Mouse (Mus musculus) neural tube, embryonic 13.5 days (tissue): ENCODE measurements at regions not wholly inside any gene's neighbourhood (a gene's known extent, or its start where the extent isn't known, plus 50 kb on each side); places are given as distances from the start of the nearest gene placed in this dataset.

Experiments
- ATAC-seq: fragments of 200-750 bp; cut with Nextera tagmentation; 2 replicates; pipeline ENCODE4 v1.8.0; 2017; ENCODE audit warnings: low read depth, mild to moderate bottlenecking, moderate TSS enrichment, moderate library complexity
- H3K27ac ChIP-seq: fragments of 300-500 bp; sonication (generic); replicated peaks from 2 replicates; pipeline ENCODE4 v1.5.1; 2015; ENCODE audit warnings: moderate library complexity, mild to moderate bottlenecking, inconsistent platforms
- H3K27me3 ChIP-seq: fragments of 300-500 bp; sonication (generic); 2 replicates; pipeline ENCODE4 v1.6.1; 2015; ENCODE audit warnings: mild to moderate bottlenecking, inconsistent platforms
- H3K36me3 ChIP-seq: fragments of 300-500 bp; sonication (generic); 2 replicates; pipeline ENCODE4 v1.6.1; 2015; ENCODE audit warnings: mild to moderate bottlenecking, inconsistent platforms
- H3K4me1 ChIP-seq: fragments of 300-500 bp; sonication (generic); replicated peaks from 2 replicates; pipeline ENCODE4 v1.6.1; 2015; ENCODE audit warnings: inconsistent platforms
- H3K4me2 ChIP-seq: fragments of 300-500 bp; sonication (generic); 2 replicates; pipeline ENCODE4 v1.6.1; 2015; ENCODE audit warnings: inconsistent platforms, mild to moderate bottlenecking, moderate library complexity
- H3K4me3 ChIP-seq: fragments of 300-500 bp; sonication (generic); 2 replicates; pipeline ENCODE4 v1.5.1; 2015; ENCODE audit warnings: mild to moderate bottlenecking, inconsistent platforms
- H3K9ac ChIP-seq: fragments of 300-500 bp; sonication (generic); 2 replicates; pipeline ENCODE4 v1.6.1; 2015; ENCODE audit warnings: moderate library complexity, mild to moderate bottlenecking, inconsistent platforms
- H3K9me3 ChIP-seq: fragments of 300-500 bp; sonication (generic); 2 replicates; pipeline ENCODE4 v1.6.1; 2016; ENCODE audit warnings: inconsistent platforms
- WGBS: fragments of 180-500 bp; shearing (Covaris S2); methylation state at CpG from one replicate; pipeline ENCODE4 v1.1.7; 2015; 5-methylcytosine and 5-hydroxymethylcytosine counted together

- H3K36me3 ChIP-seq = no peaks in the 10 kb centered on the region
Measured at GRCm38 (mm10) chr9:116415021-116415420, 239.9 kb upstream of the Tgfbr2 start.

GRCm38 (mm10) chr9:116411067-116411466, 235.9 kb upstream of the Tgfbr2 start:
- Histone ChIP-seq H3K4me2 (no peak overlapping the region), H3K36me3 (no peaks in the 10 kb centered on the region), H3K27ac (no peak overlapping the region), H3K4me1 (0 out of 2 replicates have a peak, but pooled peaks cover 6% of the 10 kb centered on the region), H3K27me3 (no peaks in the 10 kb centered on the region), H3K9ac (no peak overlapping the region), H3K9me3 (0 out of 2 replicates have a peak, but pooled peaks cover 3% of the 10 kb centered on the region), H3K4me3 (no peak overlapping the region)
- ATAC-seq = no peak
- WGBS = 51% methylated on average over 5 of the region's 5 CpGs

More at GRCm38 (mm10) chr9:116415021-116415420, 239.9 kb upstream of the Tgfbr2 start:
- H3K9ac ChIP-seq = no peak overlapping the region
- no peak overlapping the region for H3K4me2 ChIP-seq
- 0 out of 2 replicates have a peak, but pooled peaks cover 6% of the 10 kb centered on the region for H3K4me1 ChIP-seq
- H3K9me3 ChIP-seq = no peaks in the 10 kb centered on the region
- ATAC-seq = no peak
- H3K4me3 ChIP-seq = no peak overlapping the region
- WGBS = 75% methylated on average over 4 of the region's 4 CpGs
- H3K27me3 ChIP-seq = no peaks in the 10 kb centered on the region
- H3K27ac ChIP-seq = no peak overlapping the region

GRCm38 (mm10) chr9:116410461-116410860, 235.3 kb upstream of the Tgfbr2 start:
- Histone ChIP-seq H3K4me1 (0 out of 2 replicates have a peak, but pooled peaks cover 6% of the 10 kb centered on the region), H3K9me3 (0 out of 2 replicates have a peak, but pooled peaks cover 3% of the 10 kb centered on the region), H3K4me3 (no peak overlapping the region), H3K9ac (no peak overlapping the region), H3K36me3 (no peaks in the 10 kb centered on the region), H3K4me2 (no peak overlapping the region), H3K27me3 (no peaks in the 10 kb centered on the region), H3K27ac (no peak overlapping the region)
- 92% methylated on average over 8 of the region's 8 CpGs for whole genome bisulfite sequencing
- no peak for ATAC-seq

- Histone ChIP-seq H3K4me3 (no peak overlapping the region), H3K4me1 (0 out of 2 replicates have a peak, but pooled peaks cover 6% of the 10 kb centered on the region), H3K4me2 (no peak overlapping the region), H3K27me3 (no peaks in the 10 kb centered on the region), H3K9ac (no peak overlapping the region), H3K36me3 (no peaks in the 10 kb centered on the region), H3K9me3 (0 out of 2 replicates have a peak, but pooled peaks cover 3% of the 10 kb centered on the region), H3K27ac (no peak overlapping the region)
- WGBS = 93% methylated on average over 2 of the region's 2 CpGs
- ATAC-seq = no peak
Measured at GRCm38 (mm10) chr9:116408116-116408515, 233.0 kb upstream of the Tgfbr2 start.

GRCm38 (mm10) chr9:116405051-116405450, 229.9 kb upstream of the Tgfbr2 start:
- H3K4me1 ChIP-seq = no peaks in the 10 kb centered on the region
- no peak for ATAC-seq
- 95% methylated on average over 1 of the region's 1 CpGs for WGBS
- H3K9me3 ChIP-seq = 0 out of 2 replicates have a peak, but pooled peaks cover 3% of the 10 kb centered on the region
- no peak overlapping the region for H3K4me2 ChIP-seq
- no peak overlapping the region for H3K4me3 ChIP-seq
- no peaks in the 10 kb centered on the region for H3K27me3 ChIP-seq
- H3K9ac ChIP-seq = no peak overlapping the region
- H3K36me3 ChIP-seq = no peaks in the 10 kb centered on the region
- no peak overlapping the region for H3K27ac ChIP-seq

- H3K27me3 ChIP-seq = no peaks in the 10 kb centered on the region
- no peak overlapping the region for H3K4me2 ChIP-seq
- no peaks in the 10 kb centered on the region for H3K4me1 ChIP-seq
- no peaks in the 10 kb centered on the region for H3K9me3 ChIP-seq
- WGBS = 76% methylated on average over 7 of the region's 7 CpGs
- H3K9ac ChIP-seq = no peak overlapping the region
- no peaks in the 10 kb centered on the region for H3K36me3 ChIP-seq
- H3K27ac ChIP-seq = no peak overlapping the region
- no peak for ATAC-seq
- no peak overlapping the region for H3K4me3 ChIP-seq
Measured at GRCm38 (mm10) chr9:116401821-116402220, 226.7 kb upstream of the Tgfbr2 start.

GRCm38 (mm10) chr9:116400270-116400669, 225.1 kb upstream of the Tgfbr2 start:
- no peak overlapping the region for H3K27ac ChIP-seq
- H3K9ac ChIP-seq = no peak overlapping the region
- no peak overlapping the region for H3K4me3 ChIP-seq
- no peaks in the 10 kb centered on the region for H3K4me1 ChIP-seq
- 43% methylated on average over 2 of the region's 2 CpGs for WGBS
- no peaks in the 10 kb centered on the region for H3K27me3 ChIP-seq
- ATAC-seq = no peak
- no peaks in the 10 kb centered on the region for H3K9me3 ChIP-seq
- no peaks in the 10 kb centered on the region for H3K36me3 ChIP-seq
- H3K4me2 ChIP-seq = no peak overlapping the region

GRCm38 (mm10) chr9:116399296-116399695, 224.1 kb upstream of the Tgfbr2 start:
- no peaks in the 10 kb centered on the region for H3K27me3 ChIP-seq
- no peaks in the 10 kb centered on the region for H3K36me3 ChIP-seq
- no peaks in the 10 kb centered on the region for H3K4me1 ChIP-seq
- no peaks in the 10 kb centered on the region for H3K9me3 ChIP-seq
- no peak overlapping the region for H3K4me2 ChIP-seq
- no peak for ATAC-seq
- no peak overlapping the region for H3K9ac ChIP-seq
- no peak overlapping the region for H3K27ac ChIP-seq
- no peak overlapping the region for H3K4me3 ChIP-seq
- 94% methylated on average over 1 of the region's 1 CpGs for WGBS

- ATAC-seq = no peak
- 0 out of 2 replicates have a peak, but pooled peaks cover 8% of the 10 kb centered on the region for H3K4me1 ChIP-seq
- no peak overlapping the region for H3K27ac ChIP-seq
- H3K36me3 ChIP-seq = no peaks in the 10 kb centered on the region
- no peak overlapping the region for H3K4me2 ChIP-seq
- WGBS = 51% methylated on average over 8 of the region's 8 CpGs
- no peak overlapping the region for H3K9ac ChIP-seq
- H3K9me3 ChIP-seq = no peaks in the 10 kb centered on the region
- no peak overlapping the region for H3K4me3 ChIP-seq
- no peaks in the 10 kb centered on the region for H3K27me3 ChIP-seq
Measured at GRCm38 (mm10) chr9:116392258-116392657, 217.1 kb upstream of the Tgfbr2 start.

GRCm38 (mm10) chr9:116389781-116390180, 214.6 kb upstream of the Tgfbr2 start:
- ATAC-seq = no peak
- H3K36me3 ChIP-seq = no peaks in the 10 kb centered on the region
- no peak overlapping the region for H3K4me3 ChIP-seq
- H3K27ac ChIP-seq = no peak overlapping the region
- H3K27me3 ChIP-seq = no peaks in the 10 kb centered on the region
- no peak overlapping the region for H3K9ac ChIP-seq
- H3K9me3 ChIP-seq = no peaks in the 10 kb centered on the region
- H3K4me1 ChIP-seq = 0 out of 2 replicates have a peak, but pooled peaks cover 8% of the 10 kb centered on the region
- H3K4me2 ChIP-seq = no peak overlapping the region
- 87% methylated on average over 3 of the region's 3 CpGs for WGBS

GRCm38 (mm10) chr9:116388863-116389262, 213.7 kb upstream of the Tgfbr2 start:
- Histone ChIP-seq H3K27ac (no peak overlapping the region), H3K4me1 (peaks cover 13% of the 10 kb centered on the region), H3K9ac (no peak overlapping the region), H3K36me3 (no peaks in the 10 kb centered on the region), H3K27me3 (no peaks in the 10 kb centered on the region), H3K4me3 (no peak overlapping the region), H3K4me2 (no peak overlapping the region), H3K9me3 (no peaks in the 10 kb centered on the region)
- ATAC-seq = no peak
- 71% methylated on average over 8 of the region's 8 CpGs for WGBS

- no peak for ATAC-seq
- peaks cover 21% of the 10 kb centered on the region for H3K4me1 ChIP-seq
- no peak overlapping the region for H3K9ac ChIP-seq
- WGBS = 95% methylated on average over 9 of the region's 9 CpGs
- no peak overlapping the region for H3K4me2 ChIP-seq
- H3K27me3 ChIP-seq = no peaks in the 10 kb centered on the region
- no peak overlapping the region for H3K4me3 ChIP-seq
- no peak overlapping the region for H3K27ac ChIP-seq
- H3K36me3 ChIP-seq = no peaks in the 10 kb centered on the region
- H3K9me3 ChIP-seq = no peaks in the 10 kb centered on the region
Measured at GRCm38 (mm10) chr9:116388025-116388424, 212.9 kb upstream of the Tgfbr2 start.
